Mouse (Mus musculus): ENCODE measurements at regions not wholly inside any gene's neighbourhood (a gene's known extent, or its start where the extent isn't known, plus 50 kb on each side); places are given as distances from the start of the nearest gene placed in this dataset.

- DNase-seq = peak; percentile 48
Measured at GRCm38 (mm10) chrX:163669886-163670285, 91.2 kb downstream of the Rnf138rt1 start.

Data from thymus, postnatal 14 days (tissue).